Mouse (Mus musculus) central nervous system, embryonic 14 days (tissue): ENCODE results near the gene G3bp2. TPM values are rescaled to one million over a fixed set of nuclear protein-coding genes. Genes with fewer than 3 reads are reported as not detected.

Experiments used
- polyA plus RNA-seq: library from polyadenylated mRNA; depleted of rRNA; stranded (reverse); fragments of >200 nt; gene quantifications from 2 replicates; pipeline ENCODE4 v1.2.3, GENCODE M21; 2012; rRNA removed

G3bp2 gene
- 126 and 139 TPM in 2 replicates for polyA plus RNA-seq

DNA sequence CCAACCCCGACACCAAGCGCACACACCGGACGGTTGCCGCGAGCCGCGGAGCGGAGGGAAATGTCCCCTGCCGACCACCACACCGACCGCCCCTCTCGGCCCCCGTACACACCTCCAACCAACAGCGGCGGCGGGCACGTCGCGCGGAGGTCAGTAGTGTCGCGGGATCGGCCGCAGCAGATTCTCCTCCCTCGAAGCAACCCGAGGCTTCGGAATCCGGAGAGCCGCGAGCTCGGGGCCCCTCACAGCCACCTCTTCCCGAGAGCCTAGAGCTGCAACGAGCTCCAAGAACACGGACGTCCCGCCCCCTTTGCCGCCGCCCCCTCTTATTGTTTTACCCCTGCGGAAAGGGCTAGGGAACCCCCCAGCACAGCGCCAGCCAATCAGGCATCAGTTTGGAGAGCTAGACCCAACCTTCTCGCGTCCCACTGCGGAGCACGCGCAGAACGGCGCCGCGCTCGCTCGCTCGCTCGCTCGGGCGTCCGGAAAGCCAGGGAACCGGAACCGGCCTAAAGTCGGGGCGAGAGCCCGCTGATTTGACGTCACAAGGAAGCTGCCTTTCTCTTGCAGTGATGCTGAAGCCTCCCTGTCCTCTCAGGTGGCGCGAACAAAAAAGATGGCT, at the start of gene G3bp2:
Gene G3bp2, minus strand, starts transcription at position 303 of the 622 bp plus-strand sequence.

DNA sequence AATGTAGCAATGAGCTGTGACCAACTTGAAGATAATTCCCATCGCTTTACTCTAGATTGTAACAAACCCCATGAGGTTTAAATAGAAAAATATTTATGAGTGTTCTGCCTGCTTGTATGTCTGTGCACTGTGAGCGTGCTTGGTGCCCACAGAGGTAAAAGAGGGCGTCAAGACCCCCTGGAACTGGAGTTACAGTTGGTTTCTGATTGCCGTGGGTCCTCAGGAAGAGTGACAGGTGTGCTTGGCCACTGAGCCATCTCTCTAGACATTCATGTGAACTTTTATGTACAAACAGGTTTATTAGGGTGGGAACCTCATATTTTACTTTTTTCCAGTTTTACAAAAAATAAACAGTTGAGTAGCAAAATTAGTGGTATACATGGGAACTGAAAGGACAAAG, 39.7 kb downstream of the G3bp2 start, which contains the start of gene Cdkl2:
Gene Cdkl2, minus strand, starts transcription at position 101 of the 400 bp plus-strand sequence.

Other genes with a start within 250 kb of the G3bp2 start
- 55.7 and 61.1 TPM in 2 replicates for gene Rchy1, start 120.7 kb downstream of the G3bp2 start, polyA plus RNA-seq
- gene Odaph, start 96.2 kb downstream of the G3bp2 start, polyA plus RNA-seq = 0.07 and 0.24 TPM in 2 replicates
- gene Cdkl2, start 39.8 kb downstream of the G3bp2 start, polyA plus RNA-seq = 3.6 and 3.8 TPM in 2 replicates
- gene Uso1, start 54.2 kb upstream of the G3bp2 start, polyA plus RNA-seq = 45.0 and 46.4 TPM in 2 replicates
- not detected in 2 replicates for gene U90926, start 131.7 kb upstream of the G3bp2 start, polyA plus RNA-seq
- gene Ppef2, start 172.6 kb upstream of the G3bp2 start, polyA plus RNA-seq = 0.80 and 0.96 TPM in 2 replicates
- gene Naaa, start 194.5 kb upstream of the G3bp2 start, polyA plus RNA-seq = 13.2 and 15.2 TPM in 2 replicates
- gene Sdad1, start 226.8 kb upstream of the G3bp2 start, polyA plus RNA-seq = 21.2 and 23.2 TPM in 2 replicates
- 0.22 and 2.2 TPM in 2 replicates for gene Cxcl9, start 244.4 kb upstream of the G3bp2 start, polyA plus RNA-seq
- gene Art3, start 248.1 kb upstream of the G3bp2 start, polyA plus RNA-seq = 4.6 and 5.1 TPM in 2 replicates